Mouse (Mus musculus): ENCODE results near the gene Fam234a.

- TF ChIP-seq CTCF (IDR thresholded peaks at IDR 0.05; ENCODE audit: low read depth) (no peak), EP300 (IDR thresholded peaks at IDR 0.05; ENCODE audit: low read depth) (no peak)
These were observed 6.4 kb downstream of the Fam234a start for GRCm38 (mm10) chr17:26237667-26238066.
